Mouse (Mus musculus): ENCODE data around the gene Cyth1.

DNA sequence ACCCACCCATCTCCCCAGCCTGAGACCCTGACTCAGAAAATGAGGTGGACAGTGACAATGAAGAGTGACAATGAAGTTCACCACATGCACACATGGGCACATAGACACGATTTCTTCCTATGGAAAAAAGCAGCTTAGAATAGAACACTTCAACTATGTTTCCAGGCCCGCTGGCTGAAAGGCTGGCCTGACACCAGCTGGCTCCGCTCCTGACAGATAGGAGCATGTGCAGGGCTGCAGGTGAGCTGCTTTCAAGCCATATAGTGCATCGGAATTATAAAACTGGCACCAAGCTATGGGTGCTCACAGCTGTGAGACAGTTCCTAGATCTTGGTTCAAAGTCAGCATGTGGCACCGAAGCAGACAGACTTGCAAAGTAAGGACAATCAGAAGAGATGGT, 78.1 kb downstream of the Cyth1 start:
- no peak for TF ChIP-seq GATA1 (IDR thresholded peaks at IDR 0.05; ENCODE audit: borderline replicate concordance, low read length)
- no peak for TF ChIP-seq FLI1 (IDR thresholded peaks at IDR 0.05; ENCODE audit: low read length)
